ENCODE assay signal across 8 mouse cellular contexts in genomic region chr1:155516594-155516993, GRCm38 (mm10). TPM values are rescaled to one million over a fixed set of nuclear protein-coding genes. Genes with fewer than 3 reads are reported as not detected.
DNase-seq lines count a peak whose midpoint lies in the region; ATAC-seq and TF ChIP-seq lines count a peak whose summit lies in the region.

No protein-coding gene starts in this region.

- ATAC-seq in hindbrain, embryonic 13.5 days (ENCODE audit: low FRiP score), result no peak
- ATAC-seq in cerebellum, adult (ENCODE audit: insufficient number of reproducible peaks, low FRiP score, low TSS enrichment), result peak; percentile 69
- no peak for ATAC-seq in forebrain, embryonic 16.5 days
- 0 out of 2 replicates have a peak, but pooled peaks have one; percentile 38 for ATAC-seq in megakaryocyte, adult 5-6 weeks (ENCODE audit: poor library complexity, severe bottlenecking)
- ATAC-seq in stomach, postnatal 0 days (ENCODE audit: low FRiP score, low TSS enrichment), result no peak

- TF ChIP-seq EP300 in stomach, postnatal 0 days (optimal IDR thresholded peaks at IDR 0.05), result no peak

- peak; percentile 43 for DNase-seq in hindbrain, embryonic 10.5 days (ENCODE audit: low spot score)
- peak; percentile 37 to 64 for DNase-seq in layer of hippocampus, adult 8-10 months (ENCODE audit: low spot score in 2 of 2)
- peak; percentile 41 for DNase-seq in stomach, postnatal 0 days (ENCODE audit: low spot score)

- no peaks in the 10 kb centered on the region; the same call in 1 of the 2 replicates for H3K27me3 ChIP-seq in hindbrain, embryonic 10.5 days (ENCODE audit: insufficient read depth, poor library complexity, severe bottlenecking)
- no peaks in the 10 kb centered on the region for H3K27me3 ChIP-seq in hindbrain, embryonic 13.5 days
- no peaks in the 10 kb centered on the region for H3K27me3 ChIP-seq in E14TG2a.4 (ENCODE audit: insufficient read depth, low read length)
- H3K27me3 ChIP-seq in forebrain, embryonic 16.5 days (replicated peaks; ENCODE audit: control insufficient read depth, insufficient read depth, low read length), result no peaks in the 10 kb centered on the region
- H3K27me3 ChIP-seq in stomach, postnatal 0 days (ENCODE audit: control insufficient read depth, insufficient read depth, low read length), result no peaks in the 10 kb centered on the region

- no peak overlapping the region for H3K4me3 ChIP-seq in hindbrain, embryonic 10.5 days
- no peak overlapping the region for H3K4me3 ChIP-seq in hindbrain, embryonic 13.5 days
- no peak overlapping the region for H3K4me3 ChIP-seq in E14TG2a.4 (replicated peaks; ENCODE audit: low read length)
- no peak overlapping the region for H3K4me3 ChIP-seq in forebrain, embryonic 16.5 days (replicated peaks; ENCODE audit: low read length)
- H3K4me3 ChIP-seq in stomach, postnatal 0 days (ENCODE audit: low read depth, low read length), result no peak overlapping the region

- no peaks in the 10 kb centered on the region for H3K36me3 ChIP-seq in hindbrain, embryonic 10.5 days
- no peaks in the 10 kb centered on the region for H3K36me3 ChIP-seq in hindbrain, embryonic 13.5 days
- no peaks in the 10 kb centered on the region for H3K36me3 ChIP-seq in E14TG2a.4 (ENCODE audit: insufficient read depth, low read length)
- H3K36me3 ChIP-seq in forebrain, embryonic 16.5 days (ENCODE audit: control insufficient read depth, insufficient read depth), result no peaks in the 10 kb centered on the region
- H3K36me3 ChIP-seq in stomach, postnatal 0 days (ENCODE audit: control insufficient read depth, insufficient read depth, low read length), result no peaks in the 10 kb centered on the region

- H3K4me2 ChIP-seq in hindbrain, embryonic 13.5 days, result no peak overlapping the region
- no peak overlapping the region for H3K4me2 ChIP-seq in forebrain, embryonic 16.5 days (ENCODE audit: low read length)
- H3K4me2 ChIP-seq in stomach, postnatal 0 days (replicated peaks; ENCODE audit: low read depth), result no peak overlapping the region

- WGBS in hindbrain, embryonic 10.5 days, result 39% methylated on average over 7 of the region's 7 CpGs
- WGBS in hindbrain, embryonic 13.5 days, result 39% methylated on average over 7 of the region's 7 CpGs
- 24% methylated on average over 7 of the region's 7 CpGs for WGBS in forebrain, embryonic 16.5 days
- 43% methylated on average over 7 of the region's 7 CpGs for WGBS in stomach, postnatal 0 days

- H3K9ac ChIP-seq in hindbrain, embryonic 13.5 days, result no peak overlapping the region
- H3K9ac ChIP-seq in forebrain, embryonic 16.5 days (replicated peaks; ENCODE audit: low read depth, low read length), result no peak overlapping the region
- no peak overlapping the region for H3K9ac ChIP-seq in stomach, postnatal 0 days (ENCODE audit: low read length)

- H3K27ac ChIP-seq in hindbrain, embryonic 10.5 days, result no peak overlapping the region
- no peak overlapping the region; the same call in 1 of the 2 replicates for H3K27ac ChIP-seq in hindbrain, embryonic 13.5 days
- H3K27ac ChIP-seq in forebrain, embryonic 16.5 days (ENCODE audit: low read length), result peak overlapping the region; percentile 75
- no peak overlapping the region for H3K27ac ChIP-seq in stomach, postnatal 0 days (replicated peaks)

- H3K9me3 ChIP-seq in hindbrain, embryonic 10.5 days, result peaks cover 7% of the 10 kb centered on the region; the same call in 1 of the 2 replicates
- H3K9me3 ChIP-seq in hindbrain, embryonic 13.5 days, result peaks cover 4% of the 10 kb centered on the region
- H3K9me3 ChIP-seq in E14TG2a.4 (ENCODE audit: low read length), result no peaks in the 10 kb centered on the region
- H3K9me3 ChIP-seq in forebrain, embryonic 16.5 days (ENCODE audit: control insufficient read depth, low read length), result peaks cover 4% of the 10 kb centered on the region
- H3K9me3 ChIP-seq in stomach, postnatal 0 days (ENCODE audit: control insufficient read depth, low read length), result no peaks in the 10 kb centered on the region

- peak; percentile 72 for TF ChIP-seq CTCF in E14TG2a.4 (conservative IDR thresholded peaks at IDR 0.05; ENCODE audit: low read length)
- peak; percentile 77 for TF ChIP-seq CTCF in stomach, postnatal 0 days (IDR thresholded peaks at IDR 0.05; ENCODE audit: low read depth)

- peaks cover 7% of the 10 kb centered on the region; the same call in 1 of the 2 replicates for H3K4me1 ChIP-seq in hindbrain, embryonic 10.5 days (replicated peaks)
- no peaks in the 10 kb centered on the region for H3K4me1 ChIP-seq in hindbrain, embryonic 13.5 days (replicated peaks)
- peaks cover 12% of the 10 kb centered on the region for H3K4me1 ChIP-seq in E14TG2a.4 (replicated peaks; ENCODE audit: low read depth, low read length)
- H3K4me1 ChIP-seq in forebrain, embryonic 16.5 days (replicated peaks; ENCODE audit: control insufficient read depth, insufficient read depth, low read length), result peaks cover 9% of the 10 kb centered on the region; the same call in 1 of the 2 replicates
- H3K4me1 ChIP-seq in stomach, postnatal 0 days (replicated peaks; ENCODE audit: control insufficient read depth, insufficient read depth), result no peaks in the 10 kb centered on the region

RNA-seq across cellular contexts. Expression of gene Acbd6, which starts 41.3 kb away (rescaled TPM):
- 72.8 and 83.6 TPM in 2 replicates for polyA plus RNA-seq in hindbrain, embryonic 10.5 days (2016; fragmentation: Nextera tagmentation; extraction: Ambion mirVana)
- 81.2 and 83.0 TPM in 2 replicates for polyA plus RNA-seq in hindbrain, embryonic 13.5 days (2015; fragmentation: Nextera tagmentation; extraction: Ambion mirVana)
- polyA plus RNA-seq in forebrain, embryonic 16.5 days (2015; fragmentation: Nextera tagmentation; extraction: Ambion mirVana), result 84.4 and 87.4 TPM in 2 replicates
- total RNA-seq in layer of hippocampus, adult 8-10 months (2022), result 10 to 100 TPM; 83.5 to 94.2 (median 89.7) TPM
- total RNA-seq in megakaryocyte, adult 5-6 weeks (2015), result 19.6 and 20.9 TPM in 2 replicates
- total RNA-seq in megakaryocyte, adult 5-6 weeks (2017), result 9.3 and 24.0 TPM in 2 replicates
- polyA plus RNA-seq in stomach, postnatal 0 days (2015; fragmentation: Nextera tagmentation; extraction: Ambion mirVana), result 55.9 and 57.6 TPM in 2 replicates

Comparison
In these comparisons a context has a peak if more than half of its experiments do, and no peak if none do; other contexts are left out.
1. ATAC-seq: peak in cerebellum, adult (single experiment) and megakaryocyte, adult 5-6 weeks (single experiment); none in hindbrain, embryonic 13.5 days (single experiment), forebrain, embryonic 16.5 days (single experiment) and stomach, postnatal 0 days (single experiment).
2. Peak in every context shown above with its lines, with median percentiles within 50 percentile points of each other: DNase-seq.